Mouse (Mus musculus) right cerebral cortex, adult 18-20 months (tissue): ENCODE data around the gene Mex3d.

Source experiments
- DNase-seq: peaks from one replicate; pipeline ENCODE4 v3.0.0; 2022; ENCODE audit warnings: mixed read lengths

Gene Mex3d

DNA sequence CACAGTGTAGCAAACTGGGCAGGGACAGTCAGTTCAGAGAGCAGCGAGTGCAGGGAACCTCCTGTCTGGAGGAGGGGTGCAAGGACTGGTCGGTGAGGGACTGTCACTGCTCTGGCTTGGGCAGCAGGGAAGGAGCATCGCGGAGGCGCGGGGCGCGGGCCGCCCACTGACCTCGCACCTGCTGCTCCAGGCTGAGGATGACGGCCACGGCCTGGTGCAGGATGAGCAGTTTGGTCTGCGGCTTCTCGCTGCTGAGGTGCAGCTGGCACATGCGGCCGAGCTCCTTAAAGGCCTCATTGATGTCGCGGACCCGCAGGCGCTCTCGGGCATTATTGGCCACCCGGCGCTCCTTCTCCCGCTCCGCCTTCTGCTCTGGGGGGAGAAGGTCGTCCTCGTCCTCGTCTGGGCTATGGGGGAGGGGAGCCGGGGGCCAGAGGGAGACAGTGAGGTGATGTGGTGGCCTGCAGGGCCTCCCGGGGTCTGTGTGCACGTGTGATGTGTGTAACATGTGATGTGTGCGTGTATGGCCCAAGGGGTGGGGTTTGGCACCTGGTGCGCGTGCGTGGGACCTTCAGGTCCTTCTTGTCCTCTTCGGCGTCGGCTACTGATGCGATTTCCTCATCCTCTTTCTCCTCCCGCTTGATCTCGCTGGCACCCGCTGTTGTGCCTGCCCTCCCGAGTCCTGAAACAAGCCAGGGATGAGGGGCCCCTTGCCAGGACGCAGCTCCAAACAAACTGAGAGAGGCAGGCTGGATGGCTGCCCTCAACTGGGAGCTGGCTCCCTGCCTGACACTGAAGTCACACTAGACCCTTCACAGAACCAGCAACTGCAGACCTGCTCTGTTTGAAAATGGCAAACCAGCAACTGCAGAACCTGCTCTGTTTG is 25.4 kb upstream of the Mex3d start:
- DNase-seq: peak; percentile 77

DNA sequence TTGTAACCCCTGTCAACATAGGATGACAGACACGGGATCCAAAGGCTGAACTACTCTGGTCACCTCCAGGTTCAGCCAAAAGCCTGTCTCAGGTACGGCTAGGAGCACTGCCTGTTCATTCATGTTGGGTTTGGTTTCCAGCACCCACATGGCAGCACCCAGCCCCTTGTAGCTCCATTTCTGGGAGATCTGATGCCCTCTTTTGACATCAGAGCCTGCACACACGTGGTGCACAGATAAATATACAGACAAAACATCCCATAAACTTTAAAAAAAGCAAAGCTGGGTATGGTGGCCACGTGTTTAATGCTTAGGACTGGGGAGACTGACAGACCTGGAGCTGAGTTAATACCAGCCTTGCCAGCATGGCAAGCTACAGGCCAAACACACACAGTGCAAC is 20.5 kb upstream of the Mex3d start:
- DNase-seq: no peak

DNA sequence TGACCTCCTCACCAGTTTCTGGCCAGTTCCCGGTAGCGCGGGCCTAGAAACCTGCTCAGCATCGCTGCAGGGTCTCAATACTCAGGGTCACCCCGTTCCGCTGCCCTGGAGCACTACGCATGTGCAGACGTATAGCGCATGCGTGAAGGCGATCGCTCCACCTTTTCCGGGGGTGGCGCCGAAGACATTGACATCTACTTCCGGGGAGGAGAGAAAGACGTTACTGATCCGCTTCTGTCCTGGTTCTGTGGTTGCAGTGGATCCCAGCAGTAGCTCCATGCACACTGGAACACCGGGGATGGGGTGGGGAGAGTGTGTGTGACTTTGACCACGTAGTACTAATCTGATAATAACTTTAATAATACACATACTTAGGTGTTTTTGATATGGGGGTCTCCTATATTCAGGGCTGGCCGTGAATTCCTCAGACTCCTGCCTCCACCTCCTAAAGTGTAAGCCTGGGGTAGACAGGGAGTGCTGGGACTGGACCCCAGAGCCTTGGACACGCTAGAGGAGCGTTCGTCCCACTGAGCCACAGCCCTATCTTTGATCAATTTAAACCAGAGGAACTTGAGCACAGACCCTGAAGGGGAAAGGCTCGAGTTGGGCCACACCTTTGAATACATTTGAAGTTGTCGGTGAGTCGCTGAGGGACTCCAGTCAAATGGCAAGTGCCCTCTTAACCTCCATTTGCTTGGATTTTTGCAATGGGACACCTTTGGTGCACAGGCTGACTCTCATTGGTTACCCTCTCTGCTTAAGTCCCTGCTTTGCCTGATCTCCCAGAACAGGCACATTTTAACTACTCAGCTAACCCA is 19.4 kb upstream of the Mex3d start, which contains the start of gene Uqcr11:
TSS of gene Uqcr11 (minus strand) at position 147 of the 818 bp plus-strand sequence.
- peak; percentile 94 for DNase-seq

DNA sequence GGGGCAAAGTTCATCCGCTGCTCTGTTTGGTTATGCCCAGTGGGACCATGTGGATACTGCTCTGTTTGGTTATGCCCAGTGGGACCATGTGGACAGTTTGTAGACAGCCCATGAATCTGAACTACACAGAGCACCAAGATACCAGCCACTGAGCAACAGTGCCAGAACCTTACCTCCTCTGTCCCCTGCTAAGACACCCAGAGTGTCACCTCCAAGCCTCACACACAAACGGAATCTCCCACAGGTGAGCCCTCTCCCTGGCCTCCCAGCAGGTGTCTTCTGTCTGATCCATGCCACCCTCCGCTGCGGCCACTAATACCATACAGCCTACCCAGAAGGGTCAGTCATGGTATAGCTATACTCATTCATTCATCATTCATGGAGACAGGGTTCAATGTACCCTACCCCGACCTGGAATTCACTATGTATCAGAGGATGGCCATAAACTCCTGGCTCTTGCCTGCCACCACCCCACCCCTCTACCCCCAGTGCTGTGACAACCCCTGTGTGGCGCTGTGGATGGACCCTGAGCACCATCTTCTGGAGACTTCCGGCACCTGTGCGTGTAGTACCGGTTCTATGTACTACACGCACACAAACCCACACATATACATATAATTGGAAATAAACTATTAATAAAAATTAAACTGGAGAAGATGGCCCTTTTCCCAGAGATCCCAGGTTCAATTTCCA is 18.2 kb upstream of the Mex3d start:
- no peak for DNase-seq

DNA sequence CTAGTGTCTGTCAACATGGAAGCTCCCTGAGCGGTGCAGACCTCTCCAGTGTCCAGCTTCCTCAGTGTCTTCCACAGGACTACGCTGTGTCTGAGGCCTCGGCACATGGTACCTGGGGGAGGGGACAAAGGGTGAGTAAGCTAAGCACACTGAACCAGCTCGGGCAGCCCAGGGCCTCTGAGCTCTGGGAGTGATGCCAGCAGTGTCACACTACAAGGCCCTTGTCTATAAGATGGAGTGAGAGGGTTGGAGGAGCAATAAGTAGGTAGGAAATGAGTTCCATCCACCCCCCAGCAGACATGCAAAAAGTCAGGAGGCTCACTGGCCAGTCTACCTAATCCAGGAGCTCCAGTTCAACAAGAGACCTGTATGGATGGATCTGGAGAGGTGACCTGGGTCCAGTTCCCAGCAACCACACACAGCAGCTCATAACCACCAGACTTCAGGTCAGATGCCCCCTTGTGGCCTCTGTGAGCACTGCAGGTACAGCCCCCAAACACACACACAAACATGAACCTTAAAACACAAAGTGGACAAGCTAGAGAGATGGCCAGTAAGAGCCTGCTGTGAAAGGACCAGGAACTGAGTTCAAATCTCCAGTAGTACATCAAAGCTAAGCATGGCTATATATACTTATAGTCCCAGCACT is 15.7 kb upstream of the Mex3d start:
- DNase-seq: no peak

DNA sequence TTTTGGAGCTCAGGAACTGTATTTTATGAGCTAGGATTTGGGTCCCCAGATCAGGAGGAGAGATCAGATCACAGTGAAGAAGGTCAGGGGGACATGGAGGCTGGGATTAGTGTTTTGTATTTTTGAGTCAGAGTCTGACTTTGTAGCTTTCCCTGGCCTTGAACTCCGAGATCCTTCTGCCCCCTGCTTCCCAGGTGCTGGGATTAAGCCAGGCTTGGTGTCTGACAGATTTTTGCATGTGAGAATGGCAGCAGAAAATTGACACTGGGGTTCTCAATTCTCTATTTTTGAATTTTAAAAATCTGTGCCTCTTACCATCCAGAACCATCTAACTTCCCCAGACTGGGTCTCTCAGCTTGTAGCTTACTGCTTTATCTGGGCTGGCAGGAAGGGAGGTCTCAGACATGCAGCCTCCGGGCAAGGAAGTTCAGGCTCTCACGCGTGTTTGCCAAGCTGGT is 13.3 kb upstream of the Mex3d start:
- no peak for DNase-seq

DNA sequence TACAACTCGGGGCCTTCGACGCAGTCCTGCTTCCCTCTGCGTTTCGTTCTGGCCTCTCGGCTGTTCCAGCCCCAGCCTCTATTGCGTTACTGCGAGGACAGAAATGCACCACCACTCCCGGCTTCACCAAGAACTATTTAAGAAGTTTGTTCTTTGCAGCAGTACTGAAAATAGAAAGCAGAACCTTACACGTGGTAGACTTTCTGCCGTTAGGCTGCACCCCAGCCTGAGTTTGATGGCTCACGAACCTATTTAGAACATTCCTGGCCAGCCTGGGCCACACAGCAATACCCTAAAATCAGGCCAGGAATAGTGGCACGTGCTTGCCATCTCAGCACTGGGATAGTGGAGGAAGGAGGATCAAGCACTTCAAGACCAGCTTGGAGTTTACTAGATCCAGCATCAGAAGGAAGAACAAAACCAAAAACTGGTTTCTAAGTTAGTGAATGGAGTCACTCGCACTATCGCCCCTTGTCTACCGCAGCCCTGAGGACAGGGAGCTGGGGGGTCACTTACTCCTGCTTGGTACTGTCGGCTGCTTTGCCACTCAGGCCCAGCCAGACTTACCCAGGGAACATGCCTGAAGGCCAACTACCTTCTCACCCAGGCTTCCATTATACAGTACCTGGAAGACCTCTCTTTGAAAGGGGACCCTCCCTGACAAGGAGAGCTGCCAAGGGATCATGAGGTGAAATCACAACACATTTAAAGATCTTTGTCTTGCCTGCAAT is 12.7 kb upstream of the Mex3d start:
- no peak for DNase-seq

DNA sequence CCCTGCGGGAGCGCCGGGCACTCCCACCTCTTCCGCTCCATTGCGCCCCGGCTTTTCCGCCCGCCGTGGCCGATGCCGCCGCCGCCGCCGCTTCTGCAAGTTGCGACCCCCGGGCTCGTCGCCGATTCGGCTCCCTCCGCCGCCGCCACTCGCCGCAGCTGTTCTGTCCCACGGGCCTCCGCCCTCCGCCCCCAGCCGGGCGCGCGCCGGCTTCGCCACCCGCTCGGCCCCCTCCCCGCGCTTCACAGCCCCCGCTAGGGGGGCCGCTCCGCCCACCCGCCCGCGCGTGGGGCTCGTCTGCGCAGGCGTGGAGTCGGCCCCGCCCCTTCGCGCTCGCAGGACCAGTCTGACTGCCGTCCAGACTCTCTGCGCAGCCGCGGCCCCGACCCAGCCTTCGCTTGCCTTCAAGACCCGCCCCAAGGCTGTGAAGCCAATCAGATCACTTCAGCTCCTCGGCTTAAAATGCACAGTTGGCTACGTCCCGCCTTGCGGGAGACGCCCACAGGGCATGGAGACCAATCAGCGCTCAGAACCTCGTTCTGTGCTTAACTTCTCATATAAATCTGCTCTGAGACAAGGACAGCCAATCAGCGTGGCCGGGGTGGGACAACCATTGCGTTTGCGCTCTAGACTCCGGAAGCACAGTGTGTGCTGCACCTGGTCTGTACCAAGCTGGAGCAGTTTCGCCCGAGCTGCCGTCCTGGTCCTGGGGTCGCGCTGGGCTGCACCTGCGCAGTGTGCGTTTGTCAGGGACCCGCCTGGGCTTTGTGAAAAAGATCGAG is 11.9 kb upstream of the Mex3d start, which contains the start of gene Mbd3:
TSS of gene Mbd3 (minus strand) at position 360 of the 782 bp plus-strand sequence.
- peak; percentile 100 for DNase-seq

DNA sequence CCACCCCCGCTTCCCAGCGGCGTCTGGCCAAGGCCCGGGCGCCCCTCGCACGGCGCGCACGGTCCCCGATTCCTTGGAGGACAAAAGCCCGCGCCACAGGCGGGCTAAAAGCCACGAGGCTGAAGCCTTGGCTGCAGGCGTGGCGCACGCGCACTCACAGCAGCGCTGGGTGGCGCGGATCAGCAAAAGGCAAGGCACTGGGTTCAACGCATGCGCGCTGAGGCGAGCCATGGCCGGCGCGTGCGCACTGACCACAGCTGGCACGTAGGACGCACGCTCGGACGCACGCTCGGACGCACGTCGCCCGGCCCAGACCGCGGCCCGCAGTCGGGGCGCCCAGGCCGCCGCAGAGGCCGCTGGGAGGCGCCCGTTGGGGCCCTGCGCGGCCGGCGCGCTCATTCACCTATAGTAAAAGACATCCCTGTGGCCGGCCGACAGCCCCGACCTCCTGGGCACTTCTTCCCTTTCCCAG is 11.3 kb upstream of the Mex3d start:
- DNase-seq: peak; percentile 98

DNA sequence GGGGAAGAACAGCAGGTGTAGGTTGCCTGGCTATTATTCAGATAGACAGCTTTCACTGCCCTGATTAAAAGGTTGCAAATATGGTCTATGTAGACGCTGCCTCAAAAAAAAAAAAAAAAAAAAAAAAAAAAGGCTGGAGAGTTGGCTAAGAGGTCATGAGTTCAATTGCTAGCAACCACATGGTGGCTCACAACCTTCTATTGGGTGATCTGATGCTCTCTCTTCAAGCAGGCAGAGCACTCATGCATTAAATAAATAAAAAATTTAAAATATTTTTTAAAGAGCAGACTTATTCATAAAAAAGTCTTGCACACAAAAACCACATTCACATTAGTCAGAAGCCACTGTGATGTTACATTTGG is 10.7 kb upstream of the Mex3d start:
- no peak for DNase-seq

DNA sequence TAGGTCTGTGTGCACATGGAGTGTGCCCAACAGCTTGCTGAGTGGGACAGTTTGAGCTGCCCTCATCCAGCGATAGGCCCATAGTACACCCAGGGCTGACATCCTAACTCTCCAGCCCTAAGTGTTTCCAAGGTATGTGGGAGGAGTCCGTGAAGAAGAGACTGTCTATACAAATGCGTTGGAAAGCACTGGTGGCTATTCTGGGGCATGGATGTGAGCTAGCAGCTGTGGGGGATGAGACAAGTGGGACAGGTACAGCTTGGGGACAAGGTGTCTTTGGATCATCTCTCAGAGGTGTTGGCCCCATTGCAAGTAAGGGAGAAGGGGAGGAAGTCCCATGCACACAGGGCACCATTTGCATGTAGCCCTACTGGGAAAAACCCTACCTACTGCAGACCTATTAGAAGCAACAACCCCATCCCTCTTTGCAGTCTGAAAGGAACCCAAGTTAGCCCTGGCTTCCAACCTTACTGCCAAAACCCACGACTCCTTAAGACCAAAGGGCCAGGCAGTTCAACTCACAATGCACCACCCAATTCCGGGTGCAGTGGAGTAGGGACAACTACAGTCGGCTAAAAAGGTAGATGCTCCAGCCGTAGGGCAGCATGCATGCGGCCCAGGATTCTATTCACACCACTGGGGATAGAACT is 10.2 kb upstream of the Mex3d start:
- no peak for DNase-seq

DNA sequence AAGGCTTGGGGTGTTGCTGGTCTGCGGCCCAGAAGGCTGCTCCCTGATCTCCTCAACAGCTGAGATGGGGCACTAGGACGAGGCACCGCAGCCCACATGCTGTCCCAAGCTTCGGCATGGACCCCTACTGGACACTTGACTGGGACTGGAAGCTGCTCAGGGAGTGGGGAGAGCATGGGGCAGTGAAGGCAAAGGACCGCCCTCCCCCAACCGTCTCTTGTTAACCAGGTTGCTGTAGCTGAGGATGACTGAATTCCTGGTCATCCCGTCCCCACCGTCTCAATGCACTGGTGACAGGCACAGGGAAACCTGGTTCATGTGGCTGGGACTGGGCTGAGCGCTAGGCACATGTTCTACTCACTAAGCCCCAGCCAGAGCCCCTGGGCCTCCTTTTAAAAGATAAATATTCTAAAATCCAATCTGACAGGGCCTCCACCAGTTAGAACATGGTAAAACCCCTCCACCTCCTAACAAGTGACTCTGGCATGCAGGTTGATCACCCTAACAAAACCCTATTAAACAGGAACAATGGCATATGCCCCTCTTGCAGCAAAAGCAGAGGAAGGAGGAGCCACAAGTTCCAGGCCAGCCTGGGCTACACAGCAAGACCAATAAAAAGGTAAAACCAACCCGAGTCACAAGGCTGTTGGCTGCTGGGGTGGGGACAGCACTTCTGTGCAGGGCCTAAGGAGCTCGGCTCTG is 9.5 kb upstream of the Mex3d start:
- no peak for DNase-seq

DNA sequence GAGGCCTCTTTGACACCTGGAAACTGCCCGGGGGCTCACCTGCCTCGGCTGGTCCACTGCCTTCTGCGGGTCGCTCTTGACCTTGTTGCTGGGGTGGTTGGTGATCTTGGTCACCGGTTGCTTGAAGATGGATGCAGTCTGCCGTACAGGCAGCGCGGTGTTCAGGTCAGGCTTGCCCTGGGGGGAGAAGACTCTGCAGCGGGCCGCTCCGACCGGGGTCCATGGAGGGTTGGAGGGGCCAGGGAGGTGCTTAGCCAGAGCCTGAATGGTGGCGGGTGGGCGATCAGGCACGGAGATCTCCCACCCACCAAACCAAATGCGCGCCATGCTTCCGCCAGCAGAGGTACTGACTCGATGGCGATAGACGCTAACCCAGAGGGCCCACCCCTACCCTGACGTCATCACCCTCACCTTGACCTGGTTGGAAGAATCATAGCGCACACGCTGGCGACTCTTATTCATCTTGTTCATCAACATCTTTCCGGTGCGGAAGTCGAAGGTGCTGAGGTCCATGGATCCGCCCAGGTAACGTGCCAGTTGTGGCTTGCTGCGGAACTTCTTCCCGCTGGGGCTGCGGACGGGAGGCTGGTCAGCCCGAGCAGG is 7.7 kb upstream of the Mex3d start:
- no peak for DNase-seq

DNA sequence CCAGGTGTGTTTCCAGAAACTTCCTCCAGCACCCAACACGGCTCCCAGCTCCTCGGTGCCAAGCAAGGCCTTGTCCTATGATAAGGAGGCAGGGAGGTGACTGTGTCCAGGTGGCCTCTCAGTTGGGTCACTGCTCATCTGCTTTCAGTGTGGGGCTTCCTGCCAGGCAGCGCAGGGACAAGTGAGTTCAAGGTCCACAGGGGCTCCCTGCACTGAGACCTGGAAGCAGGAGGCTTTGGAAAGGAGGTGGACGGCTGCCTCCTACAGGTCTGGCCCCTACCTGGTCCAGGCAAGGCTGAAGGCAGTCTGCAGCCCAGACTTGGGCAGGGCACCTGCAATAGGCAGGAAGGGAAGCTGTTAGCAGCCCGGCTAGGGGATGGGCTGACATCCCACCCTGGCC is 5.2 kb upstream of the Mex3d start:
- DNase-seq: no peak

DNA sequence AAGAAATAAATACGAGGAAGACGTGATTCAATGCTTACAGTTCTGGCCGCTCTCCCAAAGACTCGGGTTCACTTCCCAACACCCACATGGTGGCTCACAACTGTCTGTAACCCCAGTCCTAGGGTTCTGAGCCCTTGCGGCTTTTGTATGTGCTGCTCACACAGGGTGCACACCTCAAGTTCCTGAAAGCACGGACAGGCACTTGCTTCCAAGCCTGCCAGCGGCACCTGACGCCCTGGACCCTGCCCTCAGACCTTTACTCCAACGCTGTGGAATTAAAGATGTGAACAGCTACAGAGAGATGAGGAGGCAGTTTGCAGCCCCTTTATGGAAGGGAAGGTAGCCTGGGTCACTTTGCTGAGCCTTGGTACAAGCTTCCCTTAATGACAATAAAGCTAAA is 3.2 kb upstream of the Mex3d start:
- DNase-seq: no peak

DNA sequence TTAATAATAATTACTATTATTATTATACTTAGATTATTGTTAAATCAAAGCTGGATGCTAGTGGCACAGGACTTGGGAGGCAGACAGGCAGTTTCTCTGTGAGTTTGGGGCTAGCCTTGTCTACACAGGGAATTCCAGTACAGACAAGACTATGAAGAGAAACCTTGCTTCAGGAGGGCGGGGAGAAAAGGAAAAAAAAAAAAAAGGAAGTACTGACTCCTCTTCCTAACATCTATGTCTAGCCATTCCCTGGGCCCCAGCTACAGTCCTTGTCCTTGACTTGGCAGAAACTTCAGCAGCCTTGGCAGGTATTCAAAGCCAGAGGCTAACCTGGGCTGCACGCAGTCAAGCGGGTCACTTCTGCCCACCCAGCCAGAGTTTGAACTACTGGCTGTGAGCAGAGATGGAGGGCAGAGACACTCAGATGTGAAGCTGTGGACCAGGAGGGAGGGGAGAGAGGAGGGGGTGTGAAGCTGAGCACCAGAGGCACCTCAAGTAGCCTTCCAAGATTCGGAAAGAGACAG is 1.8 kb upstream of the Mex3d start:
- DNase-seq: no peak

DNA sequence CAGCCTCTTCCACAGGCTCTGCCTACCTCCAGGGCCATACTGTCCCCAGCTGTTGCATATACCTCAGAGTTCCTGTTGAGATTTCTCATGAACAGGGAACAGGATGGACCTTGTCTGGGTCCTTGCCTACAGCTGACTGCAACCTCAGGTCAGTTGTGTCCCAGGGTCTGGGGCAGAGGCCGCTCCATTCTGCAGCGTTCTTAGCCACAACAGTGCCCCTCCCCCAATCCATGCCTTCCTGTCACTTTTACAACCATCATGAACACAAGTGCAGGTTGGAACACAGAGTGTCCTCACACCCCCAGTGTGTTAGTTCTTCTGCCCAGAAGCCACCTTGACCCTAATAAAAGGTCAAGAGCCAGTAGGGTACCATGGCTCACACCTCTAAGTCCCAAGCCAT is 1.3 kb upstream of the Mex3d start:
- no peak for DNase-seq

DNA sequence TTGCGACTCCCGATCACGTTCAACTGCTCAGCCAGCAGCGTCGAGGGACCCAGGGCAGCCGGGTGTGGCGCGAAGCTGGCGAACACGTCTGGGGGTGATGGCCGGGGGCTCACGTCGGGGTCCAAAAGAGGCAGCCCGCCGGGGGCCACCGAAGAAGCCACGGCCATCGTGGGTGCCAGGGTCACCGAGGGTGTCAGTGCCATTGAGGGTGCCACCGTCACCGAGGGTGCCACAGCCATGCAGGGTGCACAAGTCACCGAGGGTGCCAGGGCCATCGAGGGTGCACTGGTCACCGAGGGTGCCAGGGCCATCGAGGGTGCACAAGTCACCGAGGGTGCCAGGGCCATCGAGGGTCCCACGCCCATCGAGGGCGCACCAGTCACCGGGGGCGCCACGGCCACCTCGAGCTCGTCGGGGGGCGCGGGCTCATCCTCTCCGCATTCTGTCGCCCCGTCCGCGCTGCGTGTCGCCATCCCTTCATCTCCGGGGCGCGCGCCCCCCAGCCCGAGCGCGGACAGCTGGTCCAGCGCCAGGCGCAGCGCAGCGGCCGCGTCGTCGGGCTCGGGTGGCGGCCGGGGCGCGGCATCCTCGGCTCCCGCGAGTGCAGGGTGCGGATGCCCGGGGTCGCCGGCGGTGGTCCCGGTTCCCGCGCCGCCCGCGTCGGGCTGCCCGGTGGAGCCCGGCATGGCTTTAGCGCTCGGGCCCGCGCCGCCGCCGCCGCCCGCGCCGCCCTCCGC is 556 bp downstream of the Mex3d start:
- DNase-seq: no peak
